Mouse (Mus musculus): ENCODE measurements around the gene Smbd1. TPM values are rescaled to one million over a fixed set of nuclear protein-coding genes. Genes with fewer than 3 reads are reported as not detected.

The Smbd1 gene
- total RNA-seq, 2 experiments from 2014 or later, result not detected

- ATAC-seq (replicated peaks; ENCODE audit: low FRiP score, poor library complexity, severe bottlenecking), result no peak
Measured at GRCm38 (mm10) chr16:32814539-32814938, 4.3 kb upstream of the Smbd1 start.

GRCm38 (mm10) chr16:32813771-32814170 is 3.5 kb upstream of the Smbd1 start:
- ATAC-seq (replicated peaks; ENCODE audit: low FRiP score, poor library complexity, severe bottlenecking), result no peak

GRCm38 (mm10) chr16:32813362-32813761 is 3.1 kb upstream of the Smbd1 start:
- ATAC-seq (replicated peaks; ENCODE audit: low FRiP score, poor library complexity, severe bottlenecking), result no peak

GRCm38 (mm10) chr16:32812888-32813361 is 2.6 kb upstream of the Smbd1 start:
- ATAC-seq (replicated peaks; ENCODE audit: low FRiP score, poor library complexity, severe bottlenecking), result peak; percentile 74

- no peak for ATAC-seq (replicated peaks; ENCODE audit: low FRiP score, poor library complexity, severe bottlenecking)
Measured at GRCm38 (mm10) chr16:32807408-32808185, 2.7 kb downstream of the Smbd1 start.

- ATAC-seq (replicated peaks; ENCODE audit: low FRiP score, poor library complexity, severe bottlenecking), result no peak
Measured at GRCm38 (mm10) chr16:32805151-32805550, 5.1 kb downstream of the Smbd1 start.

- no peak for ATAC-seq (replicated peaks; ENCODE audit: low FRiP score, poor library complexity, severe bottlenecking)
Measured at GRCm38 (mm10) chr16:32803901-32804300, 6.4 kb downstream of the Smbd1 start.

GRCm38 (mm10) chr16:32803252-32803853 is 6.9 kb downstream of the Smbd1 start:
- ATAC-seq (replicated peaks; ENCODE audit: low FRiP score, poor library complexity, severe bottlenecking), result no peak

- no peak for ATAC-seq (replicated peaks; ENCODE audit: low FRiP score, poor library complexity, severe bottlenecking)
Measured at GRCm38 (mm10) chr16:32797426-32797689, 12.9 kb downstream of the Smbd1 start, which contains the start of gene Muc20. TSS of gene Muc20 (minus strand) at chr16:32797435.

GRCm38 (mm10) chr16:32796676-32797425 is 13.4 kb downstream of the Smbd1 start:
- ATAC-seq (replicated peaks; ENCODE audit: low FRiP score, poor library complexity, severe bottlenecking), result no peak

GRCm38 (mm10) chr16:32795177-32795576 is 15.1 kb downstream of the Smbd1 start:
- no peak for ATAC-seq (replicated peaks; ENCODE audit: low FRiP score, poor library complexity, severe bottlenecking)

- no peak for ATAC-seq (replicated peaks; ENCODE audit: low FRiP score, poor library complexity, severe bottlenecking)
Measured at GRCm38 (mm10) chr16:32790056-32790455, 20.2 kb downstream of the Smbd1 start.

GRCm38 (mm10) chr16:32784840-32785239 is 25.4 kb downstream of the Smbd1 start:
- no peak for ATAC-seq (replicated peaks; ENCODE audit: low FRiP score, poor library complexity, severe bottlenecking)

- ATAC-seq (replicated peaks; ENCODE audit: low FRiP score, poor library complexity, severe bottlenecking), result no peak
Measured at GRCm38 (mm10) chr16:32783324-32784062, 26.8 kb downstream of the Smbd1 start.

GRCm38 (mm10) chr16:32778956-32779355 is 31.3 kb downstream of the Smbd1 start:
- no peak for ATAC-seq (replicated peaks; ENCODE audit: low FRiP score, poor library complexity, severe bottlenecking)

GRCm38 (mm10) chr16:32776676-32777075 is 33.6 kb downstream of the Smbd1 start:
- ATAC-seq (replicated peaks; ENCODE audit: low FRiP score, poor library complexity, severe bottlenecking), result no peak

GRCm38 (mm10) chr16:32766904-32767303 is 43.4 kb downstream of the Smbd1 start:
- no peak for ATAC-seq (replicated peaks; ENCODE audit: low FRiP score, poor library complexity, severe bottlenecking)

- no peak for ATAC-seq (replicated peaks; ENCODE audit: low FRiP score, poor library complexity, severe bottlenecking)
Measured at GRCm38 (mm10) chr16:32764961-32765360, 45.3 kb downstream of the Smbd1 start.

GRCm38 (mm10) chr16:32764550-32764949 is 45.7 kb downstream of the Smbd1 start:
- no peak for ATAC-seq (replicated peaks; ENCODE audit: low FRiP score, poor library complexity, severe bottlenecking)
